Mouse (Mus musculus): ENCODE measurements at regions not wholly inside any gene's neighbourhood (a gene's known extent, or its start where the extent isn't known, plus 50 kb on each side); places are given as distances from the start of the nearest gene placed in this dataset.

- H3K4me3 ChIP-seq (ENCODE audit: low read depth, low read length): no peak overlapping the region
- no peak overlapping the region for H3K4me2 ChIP-seq (ENCODE audit: low read depth, severe bottlenecking)
- no peak overlapping the region for H3K27ac ChIP-seq (replicated peaks; ENCODE audit: low read depth, low read length)
- ATAC-seq (ENCODE audit: insufficient number of reproducible peaks, low FRiP score, low TSS enrichment, low read depth) (no peak), DNase-seq (ENCODE audit: low spot score) (no peak)
- H3K4me1 ChIP-seq (ENCODE audit: control insufficient read depth, insufficient read depth, low read length): peaks cover 11% of the 10 kb centered on the region
- 96% methylated on average over 3 of the region's 3 CpGs for WGBS
- 0 out of 2 replicates have a peak, but pooled peaks cover 2% of the 10 kb centered on the region for H3K27me3 ChIP-seq (ENCODE audit: control insufficient read depth, insufficient read depth, low read length)
- H3K9ac ChIP-seq (ENCODE audit: low read length): no peak overlapping the region
- no peaks in the 10 kb centered on the region for H3K9me3 ChIP-seq (ENCODE audit: control insufficient read depth, low read length)
- H3K36me3 ChIP-seq (ENCODE audit: control insufficient read depth, insufficient read depth, low read length): no peaks in the 10 kb centered on the region
These were observed 175.2 kb downstream of the 1700010I14Rik start for GRCm38 (mm10) chr17:9163285-9163684.

GRCm38 (mm10) chr17:9164501-9164900 is 176.4 kb downstream of the 1700010I14Rik start:
- WGBS: 89% methylated on average over 5 of the region's 5 CpGs

GRCm38 (mm10) chr17:9167161-9167560 is 179.0 kb downstream of the 1700010I14Rik start:
- WGBS: 0% methylated on average over 10 of the region's 10 CpGs
- H3K27ac ChIP-seq (replicated peaks; ENCODE audit: low read depth, low read length): no peak overlapping the region
- H3K27me3 ChIP-seq (ENCODE audit: control insufficient read depth, insufficient read depth, low read length): 0 out of 2 replicates have a peak, but pooled peaks cover 2% of the 10 kb centered on the region
- peak; percentile 66 for DNase-seq (ENCODE audit: low spot score)
- H3K4me1 ChIP-seq (ENCODE audit: control insufficient read depth, insufficient read depth, low read length): peaks cover 11% of the 10 kb centered on the region
- peak overlapping the region; percentile 33 for H3K4me3 ChIP-seq (ENCODE audit: low read depth, low read length)
- no peaks in the 10 kb centered on the region for H3K9me3 ChIP-seq (ENCODE audit: control insufficient read depth, low read length)
- no peak for ATAC-seq (ENCODE audit: insufficient number of reproducible peaks, low FRiP score, low TSS enrichment, low read depth)
- no peaks in the 10 kb centered on the region for H3K36me3 ChIP-seq (ENCODE audit: control insufficient read depth, insufficient read depth, low read length)
- peak overlapping the region; percentile 50; the same call in 1 of the 2 replicates for H3K9ac ChIP-seq (ENCODE audit: low read length)
- peak overlapping the region; percentile 96 for H3K4me2 ChIP-seq (ENCODE audit: low read depth, severe bottlenecking)

More at GRCm38 (mm10) chr17:9164501-9164900, 176.4 kb downstream of the 1700010I14Rik start:
- Histone ChIP-seq H3K36me3 (ENCODE audit: control insufficient read depth, insufficient read depth, low read length) (no peaks in the 10 kb centered on the region), H3K27me3 (ENCODE audit: control insufficient read depth, insufficient read depth, low read length) (0 out of 2 replicates have a peak, but pooled peaks cover 2% of the 10 kb centered on the region), H3K4me1 (ENCODE audit: control insufficient read depth, insufficient read depth, low read length) (peaks cover 11% of the 10 kb centered on the region), H3K27ac (replicated peaks; ENCODE audit: low read depth, low read length) (no peak overlapping the region), H3K9ac (ENCODE audit: low read length) (no peak overlapping the region), H3K4me2 (ENCODE audit: low read depth, severe bottlenecking) (no peak overlapping the region), H3K4me3 (ENCODE audit: low read depth, low read length) (no peak overlapping the region), H3K9me3 (ENCODE audit: control insufficient read depth, low read length) (no peaks in the 10 kb centered on the region)
- DNase-seq (ENCODE audit: low spot score): no peak
- no peak for ATAC-seq (ENCODE audit: insufficient number of reproducible peaks, low FRiP score, low TSS enrichment, low read depth)

GRCm38 (mm10) chr17:9167571-9168201 is 179.6 kb downstream of the 1700010I14Rik start:
- H3K9ac ChIP-seq (ENCODE audit: low read length): peak overlapping the region; percentile 50
- no peaks in the 10 kb centered on the region for H3K36me3 ChIP-seq (ENCODE audit: control insufficient read depth, insufficient read depth, low read length)
- DNase-seq (ENCODE audit: low spot score) (peak; percentile 50), ATAC-seq (ENCODE audit: insufficient number of reproducible peaks, low FRiP score, low TSS enrichment, low read depth) (no peak)
- H3K4me3 ChIP-seq (ENCODE audit: low read depth, low read length): peak overlapping the region; percentile 33
- no peak overlapping the region for H3K27ac ChIP-seq (replicated peaks; ENCODE audit: low read depth, low read length)
- peaks cover 11% of the 10 kb centered on the region for H3K4me1 ChIP-seq (ENCODE audit: control insufficient read depth, insufficient read depth, low read length)
- peak overlapping the region; percentile 96 for H3K4me2 ChIP-seq (ENCODE audit: low read depth, severe bottlenecking)
- H3K27me3 ChIP-seq (ENCODE audit: control insufficient read depth, insufficient read depth, low read length): 0 out of 2 replicates have a peak, but pooled peaks cover 2% of the 10 kb centered on the region
- WGBS: under 1% methylated on average over 20 of the region's 20 CpGs
- H3K9me3 ChIP-seq (ENCODE audit: control insufficient read depth, low read length): no peaks in the 10 kb centered on the region

GRCm38 (mm10) chr17:9168411-9168810 is 180.3 kb downstream of the 1700010I14Rik start:
- Histone ChIP-seq H3K4me2 (ENCODE audit: low read depth, severe bottlenecking) (peak overlapping the region; percentile 96), H3K36me3 (ENCODE audit: control insufficient read depth, insufficient read depth, low read length) (no peaks in the 10 kb centered on the region), H3K9ac (ENCODE audit: low read length) (no peak overlapping the region), H3K27me3 (ENCODE audit: control insufficient read depth, insufficient read depth, low read length) (0 out of 2 replicates have a peak, but pooled peaks cover 2% of the 10 kb centered on the region), H3K9me3 (ENCODE audit: control insufficient read depth, low read length) (no peaks in the 10 kb centered on the region), H3K27ac (replicated peaks; ENCODE audit: low read depth, low read length) (no peak overlapping the region), H3K4me1 (ENCODE audit: control insufficient read depth, insufficient read depth, low read length) (peaks cover 11% of the 10 kb centered on the region), H3K4me3 (ENCODE audit: low read depth, low read length) (peak overlapping the region; percentile 33)
- DNase-seq (ENCODE audit: low spot score): peak; percentile 89
- WGBS: 0% methylated on average over 5 of the region's 5 CpGs
- ATAC-seq (ENCODE audit: insufficient number of reproducible peaks, low FRiP score, low TSS enrichment, low read depth): no peak; the same call in 1 of the 2 replicates

- H3K27me3 ChIP-seq (ENCODE audit: control insufficient read depth, insufficient read depth, low read length): 0 out of 2 replicates have a peak, but pooled peaks cover 2% of the 10 kb centered on the region
- no peak overlapping the region for H3K27ac ChIP-seq (replicated peaks; ENCODE audit: low read depth, low read length)
- H3K4me2 ChIP-seq (ENCODE audit: low read depth, severe bottlenecking): no peak overlapping the region
- WGBS: 23% methylated on average over 11 of the region's 11 CpGs
- no peak for ATAC-seq (ENCODE audit: insufficient number of reproducible peaks, low FRiP score, low TSS enrichment, low read depth)
- no peaks in the 10 kb centered on the region for H3K9me3 ChIP-seq (ENCODE audit: control insufficient read depth, low read length)
- no peaks in the 10 kb centered on the region for H3K36me3 ChIP-seq (ENCODE audit: control insufficient read depth, insufficient read depth, low read length)
- peak; percentile 80 for DNase-seq (ENCODE audit: low spot score)
- peaks cover 11% of the 10 kb centered on the region for H3K4me1 ChIP-seq (ENCODE audit: control insufficient read depth, insufficient read depth, low read length)
- no peak overlapping the region for H3K9ac ChIP-seq (ENCODE audit: low read length)
- H3K4me3 ChIP-seq (ENCODE audit: low read depth, low read length): no peak overlapping the region
These were observed 181.2 kb downstream of the 1700010I14Rik start for GRCm38 (mm10) chr17:9169371-9169770.

- Histone ChIP-seq H3K9me3 (ENCODE audit: control insufficient read depth, low read length) (no peaks in the 10 kb centered on the region), H3K36me3 (ENCODE audit: control insufficient read depth, insufficient read depth, low read length) (no peaks in the 10 kb centered on the region), H3K27ac (replicated peaks; ENCODE audit: low read depth, low read length) (no peak overlapping the region), H3K27me3 (ENCODE audit: control insufficient read depth, insufficient read depth, low read length) (no peaks in the 10 kb centered on the region), H3K4me2 (ENCODE audit: low read depth, severe bottlenecking) (no peak overlapping the region), H3K4me1 (ENCODE audit: control insufficient read depth, insufficient read depth, low read length) (no peaks in the 10 kb centered on the region), H3K9ac (ENCODE audit: low read length) (no peak overlapping the region), H3K4me3 (ENCODE audit: low read depth, low read length) (no peak overlapping the region)
- 84% methylated on average over 5 of the region's 5 CpGs for WGBS
- no peak for ATAC-seq (ENCODE audit: insufficient number of reproducible peaks, low FRiP score, low TSS enrichment, low read depth)
- DNase-seq (ENCODE audit: low spot score): no peak
These were observed 209.0 kb downstream of the 1700010I14Rik start for GRCm38 (mm10) chr17:9197160-9197559.

- no peak for ATAC-seq (ENCODE audit: insufficient number of reproducible peaks, low FRiP score, low TSS enrichment, low read depth)
- WGBS: 90% methylated on average over 7 of the region's 7 CpGs
These were observed 212.3 kb downstream of the 1700010I14Rik start for GRCm38 (mm10) chr17:9200386-9200785.

More at GRCm38 (mm10) chr17:9200386-9200785, 212.3 kb downstream of the 1700010I14Rik start:
- Histone ChIP-seq H3K9ac (ENCODE audit: low read length) (no peak overlapping the region), H3K4me1 (ENCODE audit: control insufficient read depth, insufficient read depth, low read length) (no peaks in the 10 kb centered on the region), H3K36me3 (ENCODE audit: control insufficient read depth, insufficient read depth, low read length) (no peaks in the 10 kb centered on the region), H3K27me3 (ENCODE audit: control insufficient read depth, insufficient read depth, low read length) (no peaks in the 10 kb centered on the region), H3K27ac (replicated peaks; ENCODE audit: low read depth, low read length) (no peak overlapping the region), H3K4me3 (ENCODE audit: low read depth, low read length) (no peak overlapping the region), H3K9me3 (ENCODE audit: control insufficient read depth, low read length) (no peaks in the 10 kb centered on the region), H3K4me2 (ENCODE audit: low read depth, severe bottlenecking) (no peak overlapping the region)
- DNase-seq (ENCODE audit: low spot score): no peak
